Mouse (Mus musculus) hindbrain, embryonic 12.5 days (tissue): ENCODE measurements around the gene Wfdc1. TPM values are rescaled to one million over a fixed set of nuclear protein-coding genes. Genes with fewer than 3 reads are reported as not detected.

Experiments
- ATAC-seq: fragments of 200-750 bp; cut with Nextera tagmentation; 2 replicates; pipeline ENCODE4 v1.8.0; 2017; ENCODE audit warnings: moderate TSS enrichment; ENCODE audit not compliant: low FRiP score
- H3K27ac ChIP-seq: fragments of 300-500 bp; sonication (generic); 2 replicates; pipeline ENCODE4 v1.5.1; 2016; ENCODE audit warnings: mild to moderate bottlenecking
- H3K27me3 ChIP-seq: fragments of 300-500 bp; sonication (generic); 2 replicates; pipeline ENCODE4 v1.6.1; 2016; ENCODE audit warnings: mild to moderate bottlenecking
- H3K36me3 ChIP-seq: fragments of 300-500 bp; sonication (generic); 2 replicates; pipeline ENCODE4 v1.6.1; 2016; ENCODE audit warnings: mild to moderate bottlenecking
- H3K4me1 ChIP-seq: fragments of 300-500 bp; sonication (generic); 2 replicates; pipeline ENCODE4 v1.6.1; 2016
- H3K4me2 ChIP-seq: fragments of 300-500 bp; sonication (generic); replicated peaks from 2 replicates; pipeline ENCODE4 v1.6.1; 2016; ENCODE audit warnings: mild to moderate bottlenecking
- H3K4me3 ChIP-seq: fragments of 300-500 bp; sonication (generic); 2 replicates; pipeline ENCODE4 v1.5.1; 2016; ENCODE audit warnings: mild to moderate bottlenecking
- H3K9ac ChIP-seq: fragments of 300-500 bp; sonication (generic); 2 replicates; pipeline ENCODE4 v1.6.1; 2016; ENCODE audit warnings: mild to moderate bottlenecking, moderate library complexity
- H3K9me3 ChIP-seq: fragments of 300-500 bp; sonication (generic); replicated peaks from 2 replicates; pipeline ENCODE4 v1.6.1; 2016; ENCODE audit warnings: mild to moderate bottlenecking
- WGBS: fragments of 180-500 bp; shearing (Covaris S2); methylation state at CpG from one replicate; pipeline ENCODE4 v1.1.7; 2016; 5-methylcytosine and 5-hydroxymethylcytosine counted together
- polyA plus RNA-seq: library from polyadenylated mRNA; unstranded; fragments of >200 nt; fragmentation: Nextera tagmentation; extraction: Ambion mirVana; gene quantifications from 2 replicates; pipeline ENCODE4 v1.2.1, GENCODE M21; 2016

The Wfdc1 gene
- polyA plus RNA-seq, 1 experiment from 2014 or later: 2.5 TPM

- no peak for ATAC-seq
- Histone ChIP-seq H3K4me1 (peaks cover 3% of the 10 kb centered on the region; the same call in 1 of the 2 replicates), H3K9ac (no peak overlapping the region), H3K27ac (no peak overlapping the region), H3K9me3 (no peaks in the 10 kb centered on the region), H3K36me3 (no peaks in the 10 kb centered on the region), H3K4me2 (no peak overlapping the region), H3K4me3 (no peak overlapping the region), H3K27me3 (no peaks in the 10 kb centered on the region)
- 52% methylated on average over 6 of the region's 6 CpGs for WGBS
Measured at GRCm38 (mm10) chr8:119722348-119722747, 56.2 kb downstream of the Wfdc1 start.

GRCm38 (mm10) chr8:119723676-119724075, 57.5 kb downstream of the Wfdc1 start:
- no peak overlapping the region for H3K9ac ChIP-seq
- H3K27ac ChIP-seq: no peak overlapping the region
- no peak overlapping the region for H3K4me3 ChIP-seq
- H3K27me3 ChIP-seq: no peaks in the 10 kb centered on the region
- no peak for ATAC-seq
- no peaks in the 10 kb centered on the region for H3K9me3 ChIP-seq
- peaks cover 2% of the 10 kb centered on the region; the same call in 1 of the 2 replicates for H3K4me1 ChIP-seq
- WGBS: 77% methylated on average over 4 of the region's 4 CpGs
- no peaks in the 10 kb centered on the region for H3K36me3 ChIP-seq
- no peak overlapping the region for H3K4me2 ChIP-seq

- Histone ChIP-seq H3K27ac (no peak overlapping the region), H3K4me1 (no peaks in the 10 kb centered on the region)
Measured at GRCm38 (mm10) chr8:119724596-119724995, 58.4 kb downstream of the Wfdc1 start.

GRCm38 (mm10) chr8:119727093-119727492, 60.9 kb downstream of the Wfdc1 start:
- Histone ChIP-seq H3K9ac (no peak overlapping the region), H3K36me3 (no peaks in the 10 kb centered on the region), H3K4me3 (no peak overlapping the region), H3K4me2 (no peak overlapping the region), H3K27ac (no peak overlapping the region), H3K27me3 (no peaks in the 10 kb centered on the region), H3K4me1 (0 out of 2 replicates have a peak, but pooled peaks cover 7% of the 10 kb centered on the region), H3K9me3 (no peaks in the 10 kb centered on the region)
- no peak for ATAC-seq
- 91% methylated on average over 8 of the region's 8 CpGs for WGBS

More at GRCm38 (mm10) chr8:119724596-119724995, 58.4 kb downstream of the Wfdc1 start:
- Histone ChIP-seq H3K27me3 (no peaks in the 10 kb centered on the region), H3K36me3 (no peaks in the 10 kb centered on the region), H3K4me3 (no peak overlapping the region), H3K9me3 (no peaks in the 10 kb centered on the region), H3K4me2 (no peak overlapping the region), H3K9ac (no peak overlapping the region)
- 87% methylated on average over 6 of the region's 6 CpGs for WGBS
- ATAC-seq: no peak

GRCm38 (mm10) chr8:119728351-119728895, 62.3 kb downstream of the Wfdc1 start:
- H3K4me2 ChIP-seq: no peak overlapping the region
- no peak overlapping the region for H3K27ac ChIP-seq
- H3K4me3 ChIP-seq: no peak overlapping the region
- H3K36me3 ChIP-seq: no peaks in the 10 kb centered on the region
- ATAC-seq: no peak
- WGBS: 90% methylated on average over 8 of the region's 8 CpGs
- 0 out of 2 replicates have a peak, but pooled peaks cover 2% of the 10 kb centered on the region for H3K27me3 ChIP-seq
- no peaks in the 10 kb centered on the region for H3K9me3 ChIP-seq
- 0 out of 2 replicates have a peak, but pooled peaks cover 7% of the 10 kb centered on the region for H3K4me1 ChIP-seq
- no peak overlapping the region for H3K9ac ChIP-seq

GRCm38 (mm10) chr8:119732072-119732471, 65.9 kb downstream of the Wfdc1 start:
- Histone ChIP-seq H3K4me2 (no peak overlapping the region), H3K4me1 (0 out of 2 replicates have a peak, but pooled peaks cover 7% of the 10 kb centered on the region), H3K9ac (no peak overlapping the region), H3K4me3 (no peak overlapping the region), H3K9me3 (no peaks in the 10 kb centered on the region), H3K27me3 (0 out of 2 replicates have a peak, but pooled peaks cover 2% of the 10 kb centered on the region), H3K36me3 (no peaks in the 10 kb centered on the region), H3K27ac (no peak overlapping the region)
- ATAC-seq: no peak
- 81% methylated on average over 13 of the region's 13 CpGs for WGBS

- Histone ChIP-seq H3K36me3 (no peaks in the 10 kb centered on the region), H3K27ac (no peak overlapping the region), H3K27me3 (0 out of 2 replicates have a peak, but pooled peaks cover 2% of the 10 kb centered on the region), H3K4me3 (no peak overlapping the region), H3K9me3 (no peaks in the 10 kb centered on the region), H3K4me2 (no peak overlapping the region), H3K4me1 (no peaks in the 10 kb centered on the region), H3K9ac (no peak overlapping the region)
- no peak for ATAC-seq
- WGBS: 91% methylated on average over 10 of the region's 10 CpGs
Measured at GRCm38 (mm10) chr8:119736348-119736917, 70.3 kb downstream of the Wfdc1 start.

- Histone ChIP-seq H3K36me3 (no peaks in the 10 kb centered on the region), H3K4me3 (no peak overlapping the region), H3K9ac (no peak overlapping the region), H3K4me2 (no peak overlapping the region), H3K4me1 (no peaks in the 10 kb centered on the region), H3K9me3 (no peaks in the 10 kb centered on the region), H3K27me3 (0 out of 2 replicates have a peak, but pooled peaks cover 1% of the 10 kb centered on the region), H3K27ac (no peak overlapping the region)
- ATAC-seq: no peak
- 82% methylated on average over 11 of the region's 11 CpGs for WGBS
Measured at GRCm38 (mm10) chr8:119737093-119737900, 71.1 kb downstream of the Wfdc1 start.

Other genes with a start within 250 kb of the Wfdc1 start
- gene Osgin1, start 232.2 kb upstream of the Wfdc1 start, polyA plus RNA-seq: 0.12 and 0.14 TPM in 2 replicates
- gene Necab2, start 219.6 kb upstream of the Wfdc1 start, polyA plus RNA-seq: 18.3 and 23.7 TPM in 2 replicates
- gene Slc38a8, start 164.7 kb upstream of the Wfdc1 start, polyA plus RNA-seq: 0.08 and 0.12 TPM in 2 replicates
- gene Mbtps1, start 107.6 kb upstream of the Wfdc1 start, polyA plus RNA-seq: 103 and 110 TPM in 2 replicates
- gene Hsdl1, start 91.2 kb upstream of the Wfdc1 start, polyA plus RNA-seq: 85.3 and 91.1 TPM in 2 replicates
- gene Dnaaf1, start 91.1 kb upstream of the Wfdc1 start, polyA plus RNA-seq: 0.61 TPM in 2 replicates
- 13.2 and 14.9 TPM in 2 replicates for gene Taf1c, start 61.1 kb upstream of the Wfdc1 start, polyA plus RNA-seq
- gene Adad2, start 53.6 kb upstream of the Wfdc1 start, polyA plus RNA-seq: 0.18 TPM in 1 of 2 replicates, not detected in the other
- 0.22 TPM in 1 of 2 replicates, not detected in the other for gene Kcng4, start 30.7 kb upstream of the Wfdc1 start, polyA plus RNA-seq
- 0.77 and 0.88 TPM in 2 replicates for gene Atp2c2, start 33.6 kb downstream of the Wfdc1 start, polyA plus RNA-seq
- gene Tldc1, start 112.1 kb downstream of the Wfdc1 start, polyA plus RNA-seq: 11.9 and 12.2 TPM in 2 replicates
- 115 and 142 TPM in 2 replicates for gene Cotl1, start 174.2 kb downstream of the Wfdc1 start, polyA plus RNA-seq
- 12.2 and 12.8 TPM in 2 replicates for gene Klhl36, start 195.9 kb downstream of the Wfdc1 start, polyA plus RNA-seq
- 137 and 141 TPM in 2 replicates for gene Usp10, start 244.0 kb downstream of the Wfdc1 start, polyA plus RNA-seq
- not detected in 2 replicates for gene Gm20388, start 244.5 kb downstream of the Wfdc1 start, polyA plus RNA-seq